Mouse (Mus musculus) frontal cortex, adult (tissue): ENCODE results near the gene Bfsp1.
A peak's percentile ranks its signal among the peaks of the same experiment; 100 is the strongest.

Source experiments
- ATAC-seq: cut with Nextera tagmentation; 2 replicates; pipeline ENCODE4 v1.9.2; 2017; ENCODE audit warnings: mild to moderate bottlenecking, moderate library complexity, mixed read lengths; ENCODE audit not compliant: low TSS enrichment

The Bfsp1 gene

DNA sequence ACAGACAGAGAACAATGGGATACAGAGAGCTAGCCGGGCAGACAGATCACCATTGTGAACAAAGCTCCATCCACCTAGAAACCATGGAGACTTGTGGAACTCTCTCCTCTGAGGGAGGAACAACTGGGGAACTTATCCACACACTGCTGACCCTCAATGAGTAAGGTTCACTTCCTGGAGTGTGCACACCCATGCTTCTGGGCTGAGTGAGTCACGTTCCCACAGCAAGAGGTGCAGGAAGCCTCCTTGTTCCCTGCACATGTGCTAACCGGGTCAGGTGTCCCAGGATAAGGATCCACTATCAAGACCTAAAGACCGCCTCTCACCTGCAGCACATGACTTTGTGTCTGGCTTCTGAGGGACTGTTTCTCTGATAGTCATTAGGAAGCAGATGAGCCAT is 9.5 kb downstream of the Bfsp1 start:
- no peak for ATAC-seq

GRCm38 (mm10) chr2:143852295-143853275 is 10.4 kb downstream of the Bfsp1 start:
- 0 out of 2 replicates have a peak, but pooled peaks have one; percentile 24 for ATAC-seq

- ATAC-seq = peak; percentile 56
These were observed 11.4 kb downstream of the Bfsp1 start for GRCm38 (mm10) chr2:143851354-143852221.

- no peak for ATAC-seq
These were observed 15.7 kb downstream of the Bfsp1 start for GRCm38 (mm10) chr2:143847291-143847690.

DNA sequence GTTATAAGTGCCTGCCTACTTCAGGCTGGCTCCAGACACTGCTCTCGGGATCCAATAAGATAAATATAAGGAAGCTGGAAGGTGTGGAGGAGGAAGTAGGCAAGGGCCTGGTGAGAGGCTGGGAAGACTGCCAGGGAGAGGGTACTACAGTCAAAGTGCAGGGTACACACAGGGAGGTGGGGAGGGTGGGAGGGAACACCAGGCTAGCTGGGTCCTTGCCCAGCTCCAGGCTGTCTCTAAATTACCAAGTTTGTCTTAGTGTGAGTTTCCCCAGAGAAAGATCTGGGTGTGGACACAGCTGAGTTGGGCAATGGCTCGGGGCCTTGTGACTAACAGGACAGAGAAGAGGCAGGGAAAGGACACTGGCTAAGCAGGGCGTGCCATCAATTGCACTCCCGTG is 16.2 kb downstream of the Bfsp1 start:
- ATAC-seq = no peak; the same call in 1 of the 2 replicates

DNA sequence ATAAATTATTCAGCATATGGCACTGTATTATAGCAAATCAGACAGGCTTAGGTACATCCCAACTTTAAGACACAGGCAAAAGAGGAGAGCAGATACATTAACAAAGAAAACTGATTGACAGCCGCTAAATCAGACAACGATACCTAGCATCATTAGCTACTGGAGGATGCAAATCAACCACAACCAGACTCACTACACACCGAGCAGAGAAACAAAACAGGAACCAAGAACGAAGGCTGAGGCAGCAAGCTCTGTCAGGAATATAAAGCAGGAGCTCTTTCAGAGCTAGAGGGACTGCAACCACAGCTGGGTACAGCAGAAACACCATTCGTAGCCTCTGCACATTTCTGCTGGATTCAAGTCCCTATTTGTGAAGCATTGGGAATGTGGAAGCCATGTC is 18.2 kb downstream of the Bfsp1 start:
- ATAC-seq = no peak

DNA sequence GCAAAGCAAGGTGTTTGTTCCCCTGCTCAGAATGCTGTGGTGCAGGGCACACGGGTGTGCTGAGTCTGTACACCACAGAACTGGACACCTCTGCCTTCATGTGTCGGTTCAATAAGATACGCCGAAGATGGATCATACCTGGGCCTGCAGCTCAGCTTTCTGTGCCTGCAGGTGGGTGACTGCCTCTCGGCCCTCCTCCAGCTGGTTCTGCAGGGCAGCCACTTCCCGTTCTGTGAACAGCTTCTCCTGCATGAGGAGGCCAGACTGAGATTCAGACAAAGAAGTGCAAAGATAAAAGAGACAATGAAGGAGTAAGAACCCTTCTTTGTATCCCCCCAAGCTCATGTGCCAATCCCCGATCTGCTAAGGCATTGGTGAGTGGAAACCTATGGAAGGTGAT is 21.4 kb downstream of the Bfsp1 start:
- ATAC-seq = no peak

DNA sequence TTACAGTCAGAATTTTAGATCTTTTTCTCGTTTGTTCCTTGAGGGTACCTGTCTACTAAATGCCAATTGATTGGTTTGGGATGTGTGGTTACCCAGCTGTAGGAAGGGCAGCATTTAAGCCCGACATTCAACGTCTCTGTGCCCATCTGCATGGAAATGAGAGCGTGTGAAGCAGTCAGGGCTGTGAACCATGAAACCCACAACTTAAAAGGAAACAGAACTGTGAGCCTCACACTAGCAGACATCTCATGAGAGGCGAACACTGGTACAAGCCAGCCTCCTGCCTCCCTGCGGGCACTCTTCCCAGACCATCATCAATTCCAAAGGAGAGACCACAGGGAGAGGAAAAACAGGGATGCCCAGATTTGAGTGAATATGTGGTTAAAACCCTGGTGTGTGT is 22.1 kb downstream of the Bfsp1 start:
- no peak for ATAC-seq

DNA sequence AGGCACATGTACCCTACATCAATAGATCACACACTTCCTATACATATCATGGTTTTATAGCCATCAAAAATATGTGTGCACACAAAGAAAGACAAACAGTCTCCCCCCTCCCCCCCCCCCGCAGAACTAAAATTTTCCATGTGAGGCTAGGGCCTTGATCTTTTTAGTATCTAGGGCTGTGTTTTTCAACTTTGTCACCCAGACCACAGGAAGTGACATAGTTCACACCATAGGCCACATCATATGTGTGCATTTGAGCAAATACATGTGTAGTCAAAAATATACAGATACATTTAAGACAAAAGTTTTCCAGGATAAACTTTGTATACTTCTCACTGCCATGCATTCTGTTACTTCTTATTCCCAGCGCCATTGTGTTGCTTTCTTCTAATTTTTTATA is 23.5 kb downstream of the Bfsp1 start:
- no peak for ATAC-seq

GRCm38 (mm10) chr2:143838698-143839097 is 24.3 kb downstream of the Bfsp1 start:
- ATAC-seq = no peak

DNA sequence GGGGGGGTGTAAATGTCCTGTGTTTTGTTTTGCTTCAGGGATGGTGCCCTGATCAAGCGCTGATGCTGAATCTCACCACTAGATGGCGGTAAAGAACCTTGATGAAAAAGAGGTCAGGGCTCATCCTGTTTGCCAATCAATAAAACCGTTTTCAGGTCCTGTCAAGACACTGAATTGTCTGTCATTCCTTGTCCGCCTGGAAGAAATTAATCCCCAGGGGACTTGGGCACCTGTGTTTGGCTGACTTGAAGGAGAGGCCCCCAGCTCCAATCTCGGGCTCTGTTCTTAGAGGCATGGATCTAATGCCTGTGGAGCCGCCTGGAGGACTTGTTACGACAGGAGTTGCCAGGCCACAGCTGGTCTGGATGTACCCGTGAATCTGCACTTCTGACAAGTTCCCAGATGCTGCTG is 25.7 kb downstream of the Bfsp1 start:
- ATAC-seq = peak; percentile 88

DNA sequence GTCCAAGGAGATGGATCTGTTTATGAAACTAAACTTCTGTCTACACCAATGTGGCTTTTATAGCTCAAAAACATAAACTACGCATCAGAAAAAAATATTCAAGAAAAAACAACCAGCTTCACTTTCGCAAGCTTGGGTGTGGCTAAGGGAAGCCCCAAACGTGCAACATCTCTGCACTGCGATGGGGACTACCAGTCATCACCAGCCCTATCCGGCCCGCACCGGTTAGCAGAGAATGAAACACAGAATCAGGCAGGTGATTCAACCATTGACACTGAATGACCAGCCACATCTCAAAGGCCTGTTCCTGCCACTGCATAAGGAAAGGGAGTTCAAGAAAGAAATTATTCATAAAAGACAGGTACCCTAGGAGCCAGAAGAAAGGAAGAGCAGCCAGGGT is 27.2 kb downstream of the Bfsp1 start:
- ATAC-seq = no peak

GRCm38 (mm10) chr2:143834082-143834481 is 28.9 kb downstream of the Bfsp1 start:
- ATAC-seq = no peak

GRCm38 (mm10) chr2:143832721-143833120 is 30.3 kb downstream of the Bfsp1 start:
- no peak for ATAC-seq

DNA sequence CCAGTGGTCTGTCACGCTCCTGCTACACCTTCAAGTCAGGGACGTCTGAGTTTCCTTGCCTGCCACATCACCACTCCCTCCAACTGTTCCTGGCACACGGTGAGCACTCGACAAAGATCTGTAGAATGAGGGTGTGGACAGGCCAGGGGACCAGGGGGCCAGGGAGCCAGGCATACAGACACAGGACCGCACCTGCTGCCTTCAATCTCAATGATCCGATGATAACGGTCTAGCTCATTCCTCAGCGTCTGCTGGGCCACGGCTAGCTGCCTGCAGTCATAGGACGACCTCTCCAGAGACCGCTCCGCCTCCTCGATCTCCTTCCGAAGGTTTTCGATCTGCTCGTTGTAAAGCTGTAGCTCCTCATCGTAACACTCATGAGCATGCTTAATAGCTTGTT is 31.3 kb downstream of the Bfsp1 start:
- ATAC-seq = no peak

GRCm38 (mm10) chr2:143813461-143813860 is 49.5 kb downstream of the Bfsp1 start:
- peak; percentile 9; the same call in 1 of the 2 replicates for ATAC-seq

GRCm38 (mm10) chr2:143812262-143812661 is 50.7 kb downstream of the Bfsp1 start:
- ATAC-seq = no peak

DNA sequence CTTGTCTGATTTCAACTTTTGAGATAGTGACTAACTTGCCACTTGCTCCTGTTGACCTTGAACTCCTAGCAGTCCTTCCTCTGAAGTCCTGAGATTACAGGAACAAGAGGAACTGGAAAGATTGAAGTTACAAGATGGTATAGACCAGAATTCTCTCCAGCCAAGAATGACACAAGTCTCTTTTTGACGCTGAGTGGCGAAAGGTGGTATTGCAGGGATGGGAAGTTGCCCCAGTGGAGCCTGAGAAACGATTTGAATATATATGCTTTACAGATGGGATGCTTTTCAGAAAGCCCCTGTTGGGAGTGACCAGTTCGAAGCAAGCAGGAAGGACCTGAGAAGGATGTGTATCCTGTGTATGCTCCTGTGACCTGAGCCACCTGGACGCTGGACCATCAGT is 54.2 kb downstream of the Bfsp1 start:
- no peak for ATAC-seq

DNA sequence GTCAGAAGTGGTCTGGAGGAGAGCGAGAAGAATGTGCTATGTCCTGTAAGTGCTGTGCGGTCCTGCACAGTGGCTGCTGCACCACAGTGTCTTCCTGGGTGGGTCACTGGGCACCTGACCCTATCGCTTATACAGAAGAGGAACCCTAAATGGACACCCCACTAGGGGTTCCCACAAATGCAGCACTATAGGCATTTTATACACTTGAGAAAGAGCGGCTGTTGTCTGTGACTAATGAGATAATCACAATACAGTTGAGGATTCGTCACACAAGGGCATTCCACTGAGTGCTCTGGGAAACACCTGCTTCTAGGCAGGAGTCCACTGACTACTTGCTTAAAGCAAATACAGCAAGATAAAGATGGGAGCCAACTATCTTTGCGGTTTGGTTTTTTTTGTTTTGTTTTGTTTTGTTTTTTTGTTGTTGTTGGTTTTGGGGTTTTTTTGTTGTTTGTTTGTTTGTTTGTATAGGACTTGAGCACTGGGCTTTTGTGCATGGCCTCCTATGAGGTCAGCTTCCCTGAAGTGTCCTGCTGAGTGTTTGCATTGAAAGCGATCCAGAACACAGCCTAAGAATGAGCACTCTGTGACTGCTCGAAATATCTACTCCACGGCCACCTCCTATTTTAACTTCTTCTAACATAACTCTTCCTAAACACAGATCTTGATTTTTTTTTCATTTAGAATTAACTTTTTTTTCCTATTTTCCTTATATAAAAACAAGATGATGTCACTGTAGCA is 55.9 kb downstream of the Bfsp1 start:
- no peak for ATAC-seq

GRCm38 (mm10) chr2:143806140-143806923 is 56.6 kb downstream of the Bfsp1 start:
- ATAC-seq = no peak

DNA sequence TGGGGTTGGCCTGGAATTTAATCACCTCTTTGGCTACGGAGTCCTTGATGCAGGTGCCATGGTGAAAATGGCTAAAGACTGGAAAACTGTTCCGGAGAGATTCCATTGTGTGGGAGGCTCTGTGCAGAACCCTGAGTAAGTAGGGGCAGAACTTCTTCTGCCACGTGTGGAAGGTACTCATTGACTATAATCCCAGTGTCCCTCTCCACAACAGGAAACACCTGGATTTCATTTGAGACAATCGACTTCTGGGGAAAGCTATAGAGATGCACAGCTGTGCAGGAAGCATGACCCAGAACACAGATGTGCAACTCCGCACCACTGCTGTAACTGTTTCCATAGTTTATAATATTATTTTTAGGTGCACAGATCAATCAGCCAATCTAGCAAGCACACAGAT is 61.9 kb downstream of the Bfsp1 start:
- ATAC-seq = no peak
